8 mouse cellular contexts compared by ENCODE assay signal in genomic region chr5:68128421-68128820, GRCm38 (mm10).
A peak's percentile ranks its signal among the peaks of the same experiment; 100 is the strongest.
DNase-seq lines count a peak whose midpoint lies in the region; ATAC-seq lines count a peak whose summit lies in the region.

No protein-coding gene starts in this region.

- 0 out of 2 replicates have a peak, but pooled peaks have one; percentile 42 for ATAC-seq in forebrain, embryonic 14.5 days
- ATAC-seq in megakaryocyte-erythroid progenitor cell, adult 5-6 weeks (replicated peaks; ENCODE audit: low FRiP score, low TSS enrichment, poor library complexity, severe bottlenecking): no peak

- H3K4me2 ChIP-seq in forebrain, embryonic 14.5 days (ENCODE audit: low read length): no peak overlapping the region

- no peaks in the 10 kb centered on the region for H3K36me3 ChIP-seq in forebrain, embryonic 14.5 days (ENCODE audit: control insufficient read depth, insufficient read depth, low read length)

- intact Hi-C loops in left cerebral cortex, postnatal 36 days (cut with DNase I): loop anchor here (10.0 kb wide), 1 partner anchor 1216 kb away; the partner anchor contains the start of gene Kctd8

- no peak overlapping the region for H3K9ac ChIP-seq in forebrain, embryonic 14.5 days (ENCODE audit: low read length)

- H3K9me3 ChIP-seq in forebrain, embryonic 14.5 days (replicated peaks; ENCODE audit: control insufficient read depth, low read length): no peaks in the 10 kb centered on the region

- 8% methylated on average over 4 of the region's 4 CpGs for WGBS in forebrain, embryonic 14.5 days

- no peaks in the 10 kb centered on the region for H3K27me3 ChIP-seq in forebrain, embryonic 14.5 days (replicated peaks; ENCODE audit: control insufficient read depth, insufficient read depth, low read length)

- DNase-seq in heart, postnatal 4 days: peak; percentile 27
- DNase-seq in heart, adult 9 months (ENCODE audit: low spot score in 2 of 2): no peak
- peak; percentile 40 for DNase-seq in A20 (ENCODE audit: low read depth, low spot score)
- peak; percentile 10 for DNase-seq in c-Kit-positive CD71-negative TER-119-negative erythroid progenitor cells, embryonic 14.5 days (ENCODE audit: low read depth)
- peak; percentile 76 for DNase-seq in forebrain, embryonic 14.5 days (ENCODE audit: low spot score)
- DNase-seq in left cerebral cortex, postnatal 36 days (ENCODE audit: low spot score in 2 of 2): peak; percentile 12 to 19
- no peak for DNase-seq in urinary bladder, postnatal 4 days (ENCODE audit: low spot score in 2 of 2)

- H3K4me3 ChIP-seq in forebrain, embryonic 14.5 days (ENCODE audit: low read depth, low read length): no peak overlapping the region

- no peak overlapping the region for H3K27ac ChIP-seq in forebrain, embryonic 14.5 days (ENCODE audit: low read depth, low read length)

- no peaks in the 10 kb centered on the region for H3K4me1 ChIP-seq in forebrain, embryonic 14.5 days (ENCODE audit: control insufficient read depth, insufficient read depth, low read length)

Comparison
In these comparisons a context has a peak if more than half of its experiments do, and no peak if none do; other contexts are left out.
1. DNase-seq: peak in heart, postnatal 4 days (single experiment), A20 (single experiment), c-Kit-positive CD71-negative TER-119-negative erythroid progenitor cells, embryonic 14.5 days (single experiment), forebrain, embryonic 14.5 days (single experiment) and left cerebral cortex, postnatal 36 days (2 of 2); none in heart, adult 9 months (0 of 2) and urinary bladder, postnatal 4 days (0 of 2).